Mouse (Mus musculus) erythroblast, embryonic 14.5 days (primary cell): Measurements from ENCODE around the gene Atp7b.

Experiments
- GATA1 ChIP-seq: IDR thresholded peaks from 2 replicates; pipeline ENCODE4 v1.6.1; 2012; ENCODE audit warnings: low read length, inconsistent platforms, mixed read lengths
- TAL1 ChIP-seq: IDR thresholded peaks from 3 replicates; pipeline ENCODE4 v1.6.1; 2012; ENCODE audit warnings: low read length, inconsistent platforms, mixed read lengths

GRCm38 (mm10) chr8:22107020-22107419 lies 46.9 kb upstream of the Atp7b start:
- TF ChIP-seq TAL1 (no peak), GATA1 (no peak)
